Mouse (Mus musculus) hindbrain, embryonic 16.5 days (tissue): Measurements from ENCODE around the gene Arid4a. TPM values are rescaled to one million over a fixed set of nuclear protein-coding genes. Genes with fewer than 3 reads are reported as not detected.

Source experiments
- ATAC-seq: fragments of 200-750 bp; cut with Nextera tagmentation; 2 replicates; pipeline ENCODE4 v1.8.0; 2017; ENCODE audit warnings: moderate TSS enrichment, moderate library complexity
- H3K27ac ChIP-seq: fragments of 300-500 bp; sonication (generic); 2 replicates; pipeline ENCODE4 v1.5.1; 2014; ENCODE audit warnings: low read depth, mild to moderate bottlenecking, control low read depth, low read length, moderate library complexity
- H3K27me3 ChIP-seq: fragments of 300-500 bp; sonication (generic); replicated peaks from 2 replicates; pipeline ENCODE4 v1.6.1; 2014; ENCODE audit warnings: low read length; ENCODE audit not compliant: control insufficient read depth, insufficient read depth
- H3K36me3 ChIP-seq: fragments of 300-500 bp; sonication (generic); 2 replicates; pipeline ENCODE4 v1.6.1; 2014; ENCODE audit warnings: mild to moderate bottlenecking, low read length, moderate library complexity, mixed read lengths; ENCODE audit not compliant: control insufficient read depth, insufficient read depth
- H3K4me1 ChIP-seq: fragments of 300-500 bp; sonication (generic); 2 replicates; pipeline ENCODE4 v1.6.1; 2014; ENCODE audit warnings: low read depth, low read length; ENCODE audit not compliant: control insufficient read depth, insufficient read depth
- H3K4me2 ChIP-seq: fragments of 300-500 bp; sonication (generic); 2 replicates; pipeline ENCODE4 v1.6.1; 2014; ENCODE audit warnings: mild to moderate bottlenecking, low read length, control low read depth, moderate library complexity
- H3K4me3 ChIP-seq: fragments of 300-500 bp; sonication (generic); 2 replicates; pipeline ENCODE4 v1.5.1; 2014; ENCODE audit warnings: mild to moderate bottlenecking, low read length, control low read depth, moderate library complexity
- H3K9ac ChIP-seq: fragments of 300-500 bp; sonication (generic); 2 replicates; pipeline ENCODE4 v1.6.1; 2014; ENCODE audit warnings: low read depth, mild to moderate bottlenecking, control low read depth, low read length, moderate library complexity
- H3K9me3 ChIP-seq: fragments of 300-500 bp; sonication (generic); 2 replicates; pipeline ENCODE4 v1.6.1; 2014; ENCODE audit warnings: mild to moderate bottlenecking, low read length, moderate library complexity; ENCODE audit not compliant: control insufficient read depth
- whole genome bisulfite sequencing: fragments of 180-500 bp; shearing (Covaris S2); extraction: QIAGEN DNeasy Blood & Tissue Kit; methylation state at CpG from one replicate; pipeline ENCODE4 v1.1.7; 2014; 5-methylcytosine and 5-hydroxymethylcytosine counted together
- polyA plus RNA-seq: library from polyadenylated mRNA; unstranded; fragments of >200 nt; fragmentation: Nextera tagmentation; extraction: Ambion mirVana; gene quantifications from 2 replicates; pipeline ENCODE4 v1.2.1, GENCODE M21; 2015

The Arid4a gene
- polyA plus RNA-seq, 1 experiment from 2014 or later = 41.4 TPM

DNA sequence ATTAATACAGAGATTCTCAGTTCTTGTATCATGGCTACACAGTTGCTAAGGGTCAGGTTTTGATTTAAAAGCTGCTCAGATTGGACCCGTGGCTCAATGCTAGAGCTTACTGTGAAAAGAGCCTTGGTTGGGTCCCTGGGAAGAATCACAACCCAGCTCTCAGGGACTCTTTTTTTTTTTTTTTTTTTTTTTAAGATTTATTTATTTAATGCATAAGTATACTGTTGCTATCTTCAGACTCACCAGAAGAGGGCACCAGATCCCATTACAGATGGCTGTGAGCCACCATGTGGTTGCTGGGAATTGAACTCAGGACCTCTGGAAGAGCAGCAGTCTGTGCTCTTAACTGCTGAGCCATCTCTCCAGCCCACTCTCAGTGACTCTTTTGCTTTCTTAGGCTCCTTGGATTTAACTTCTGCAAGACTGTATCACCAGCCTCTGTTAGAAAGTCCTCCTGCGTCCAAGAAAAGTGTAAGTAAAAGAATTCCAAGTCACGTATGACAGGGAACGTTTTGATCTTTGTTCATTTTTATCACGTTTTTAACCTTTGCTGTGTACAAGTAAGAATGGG, 123.6 kb downstream of the Arid4a start:
- WGBS = 83% methylated on average over 5 of the region's 5 CpGs
- Histone ChIP-seq H3K9ac (no peak overlapping the region), H3K4me2 (peak overlapping the region; percentile 19), H3K27ac (no peak overlapping the region), H3K36me3 (peaks cover 7% of the 10 kb centered on the region), H3K27me3 (no peaks in the 10 kb centered on the region), H3K4me3 (no peak overlapping the region), H3K4me1 (peaks cover 24% of the 10 kb centered on the region), H3K9me3 (no peaks in the 10 kb centered on the region)
- no peak for ATAC-seq

DNA sequence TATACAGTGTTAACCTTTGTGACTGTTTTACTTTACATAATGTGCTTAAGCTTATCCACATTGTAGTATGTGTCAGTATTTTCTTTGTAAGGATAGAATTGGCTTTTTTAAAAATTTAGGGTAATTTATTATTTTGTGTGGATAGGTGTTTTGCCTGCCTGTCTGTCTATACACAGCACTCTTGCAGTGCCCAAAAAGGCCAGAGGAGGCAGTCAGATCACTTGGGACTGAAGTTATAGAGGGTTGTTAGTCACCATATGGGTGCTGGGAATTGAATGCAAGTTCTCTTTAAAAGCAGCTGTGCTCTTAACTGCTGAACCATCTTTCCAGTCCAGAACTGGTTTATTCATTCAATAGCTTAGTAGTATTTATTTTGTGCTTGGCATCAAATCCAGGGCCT, 125.4 kb downstream of the Arid4a start:
- no peaks in the 10 kb centered on the region for H3K9me3 ChIP-seq
- H3K36me3 ChIP-seq = peaks cover 10% of the 10 kb centered on the region
- no peak overlapping the region for H3K27ac ChIP-seq
- no peak overlapping the region for H3K9ac ChIP-seq
- H3K4me1 ChIP-seq = peaks cover 15% of the 10 kb centered on the region
- no peak overlapping the region for H3K4me2 ChIP-seq
- no peaks in the 10 kb centered on the region for H3K27me3 ChIP-seq
- no peak for ATAC-seq
- no peak overlapping the region for H3K4me3 ChIP-seq

DNA sequence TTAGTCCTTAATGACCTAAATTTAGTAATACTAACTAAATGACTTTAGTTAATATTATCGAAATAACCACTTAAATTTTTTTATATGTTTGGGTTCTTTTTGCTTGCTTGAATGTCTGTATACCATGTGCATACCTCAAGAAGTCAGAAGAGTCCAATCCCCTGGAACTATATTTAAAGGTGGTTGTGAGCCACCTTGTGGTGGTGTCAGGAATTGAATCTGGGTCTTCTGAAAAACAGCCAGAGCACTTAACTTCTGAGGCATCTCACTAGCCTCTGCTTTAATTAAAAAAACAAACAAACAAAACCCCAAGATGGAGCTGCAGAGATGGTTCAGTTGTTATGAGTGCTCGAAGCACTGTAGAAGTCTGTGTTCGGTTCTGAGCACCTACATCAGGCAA, 131.9 kb downstream of the Arid4a start:
- no peak overlapping the region for H3K4me3 ChIP-seq
- H3K9ac ChIP-seq = no peak overlapping the region
- no peaks in the 10 kb centered on the region for H3K4me1 ChIP-seq
- H3K36me3 ChIP-seq = peaks cover 20% of the 10 kb centered on the region
- 89% methylated on average over 3 of the region's 3 CpGs for WGBS
- no peak for ATAC-seq
- no peaks in the 10 kb centered on the region for H3K9me3 ChIP-seq
- H3K27me3 ChIP-seq = no peaks in the 10 kb centered on the region
- no peak overlapping the region for H3K27ac ChIP-seq
- no peak overlapping the region for H3K4me2 ChIP-seq

Other genes starting within 250 kb of the Arid4a start
- gene Frmd6, start 190.5 kb upstream of the Arid4a start, polyA plus RNA-seq = 6.9 and 10.1 TPM in 2 replicates
- 172 and 196 TPM in 2 replicates for gene Actr10, start 78.1 kb upstream of the Arid4a start, polyA plus RNA-seq
- gene Psma3, start 41.4 kb upstream of the Arid4a start, polyA plus RNA-seq = 489 and 503 TPM in 2 replicates
- not detected in 2 replicates for gene Tomm20l, start 95.4 kb downstream of the Arid4a start, polyA plus RNA-seq
- gene Timm9, start 120.7 kb downstream of the Arid4a start, polyA plus RNA-seq = 113 and 118 TPM in 2 replicates
- 10.2 and 11.4 TPM in 2 replicates for gene 2700049A03Rik, start 120.9 kb downstream of the Arid4a start, polyA plus RNA-seq